Mouse (Mus musculus) testis, adult 2 months (tissue): ENCODE data around the gene Ttll13.

ENCODE experiments used
- CTCF ChIP-seq: fragments of 200-500 bp; IDR thresholded peaks from 2 replicates; pipeline ENCODE4 v1.5.1; 2012; ENCODE audit warnings: low read depth, mild to moderate bottlenecking, inconsistent platforms, low read length, moderate library complexity; ENCODE audit not compliant: control insufficient read depth, insufficient read depth, insufficient replicate concordance
- POLR2A ChIP-seq: fragments of 200-500 bp; IDR thresholded peaks from 2 replicates; pipeline ENCODE4 v1.6.1; 2012; ENCODE audit warnings: low read depth, mild to moderate bottlenecking, inconsistent platforms, low read length, moderate library complexity; ENCODE audit not compliant: control insufficient read depth

- no peak for TF ChIP-seq CTCF
- no peak for TF ChIP-seq POLR2A
Measured at GRCm38 (mm10) chr7:80209669-80210068, 36.5 kb upstream of the Ttll13 start.
